Mouse (Mus musculus) regulatory T cell (primary cell): ENCODE measurements around the gene Clpp.

Source experiments
- in situ Hi-C: fragments of 300-600 bp; cut with MboI, MseI; formaldehyde crosslinking; loops from one replicate; pipeline ENCODE4 v1.15.1; 2025; ENCODE audit warnings: high pct_unique_total_duplicates

The Clpp gene

GRCm38 (mm10) chr17:57030931-57031660 lies 41.0 kb downstream of the Clpp start, which contains the start of gene Khsrp:
Gene Khsrp (minus strand): TSS chr17:57031522.
- in situ Hi-C loops, result no loop called here

GRCm38 (mm10) chr17:57031661-57032420 lies 41.7 kb downstream of the Clpp start:
- in situ Hi-C loops, result no loop called here

- in situ Hi-C loops, result no loop called here
Observed at GRCm38 (mm10) chr17:57032854-57033253, 42.7 kb downstream of the Clpp start.

- in situ Hi-C loops, result no loop called here
Observed at GRCm38 (mm10) chr17:57038978-57039377, 48.9 kb downstream of the Clpp start.

GRCm38 (mm10) chr17:57041554-57041953 lies 51.4 kb downstream of the Clpp start, which contains the start of gene Slc25a41:
Gene Slc25a41 (minus strand): TSS chr17:57041654.
- in situ Hi-C loops, result no loop called here
